In the genomic region with DNA sequence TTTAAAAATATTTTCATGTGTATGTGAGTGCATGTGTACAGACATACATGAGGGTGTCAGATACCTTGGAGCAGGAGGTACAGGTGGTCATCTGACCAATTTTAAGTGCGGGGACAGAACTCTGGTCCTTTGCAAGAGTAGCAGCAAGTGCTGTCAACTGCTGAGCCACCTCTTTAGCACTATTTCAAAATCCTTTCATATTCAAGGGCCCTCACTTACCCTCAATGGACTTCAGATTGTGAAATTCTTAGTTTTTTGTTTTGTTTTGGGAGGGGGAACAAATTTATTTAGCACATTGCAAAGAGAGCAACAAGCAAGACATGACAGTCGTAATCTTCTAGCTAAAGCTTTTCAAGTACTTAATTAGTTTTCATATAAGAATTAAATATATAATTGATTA, we compare ENCODE assay signal across 35 mouse cellular contexts.
"Had no signal": no experiment of that assay in that cellular context is flagged by ENCODE, and none has a peak within 500 bp of the region (broad histone marks: within the 10 kb centered on the region; RNA-seq: fewer than 3 reads in every experiment).

No protein-coding gene starts in this region.

- ATAC-seq: hindbrain, embryonic 16.5 days; hindbrain, postnatal 0 days; inflammation-experienced regulatory T-cells, adult 6 months; intestine, embryonic 15.5 days; intestine, embryonic 16.5 days; intestine, postnatal 0 days had no signal

- H3K27ac ChIP-seq: heart, adult 2 months; heart, embryonic 10.5 days; heart, embryonic 13.5 days; heart, embryonic 15.5 days; hindbrain, embryonic 10.5 days; hindbrain, embryonic 12.5 days; hindbrain, embryonic 13.5 days; hindbrain, embryonic 14.5 days; hindbrain, embryonic 15.5 days; hindbrain, postnatal 0 days; intestine, embryonic 15.5 days; kidney, embryonic 15.5 days; kidney, postnatal 0 days; layer of hippocampus, adult 2 months had no signal

- H3K4me3 ChIP-seq: heart, adult 2 months; heart, embryonic 10.5 days; heart, embryonic 12.5 days; heart, embryonic 13.5 days; heart, embryonic 15.5 days; hindbrain, embryonic 10.5 days; hindbrain, embryonic 12.5 days; hindbrain, embryonic 13.5 days; hindbrain, embryonic 15.5 days; intestine, embryonic 15.5 days; kidney, embryonic 15.5 days; layer of hippocampus, adult 2 months had no signal

- H3K27me3 ChIP-seq: heart, embryonic 12.5 days; heart, embryonic 13.5 days; heart, embryonic 15.5 days; hindbrain, embryonic 12.5 days; hindbrain, embryonic 13.5 days; hindbrain, embryonic 15.5 days; intestine, embryonic 15.5 days; kidney, embryonic 15.5 days had no signal

- DNase-seq: heart, adult 2 months; heart, postnatal 10 days; heart, postnatal 14 days; heart, postnatal 36 days; heart, postnatal 4 days; kidney, adult 11 months; kidney, adult 18-20 months; kidney, adult 2 months; kidney, adult 8-10 months; kidney, adult 9 months; kidney, postnatal 10 days; kidney, postnatal 14 days; kidney, postnatal 25 days; kidney, postnatal 36 days; kidney, postnatal 4 days; layer of hippocampus, adult 9-11 months had no signal

- H3K4me1 ChIP-seq: heart, embryonic 10.5 days; hindbrain, embryonic 10.5 days; kidney, embryonic 15.5 days had no signal

- H3K4me2 ChIP-seq: heart, embryonic 11.5 days; heart, embryonic 12.5 days; heart, embryonic 13.5 days; heart, embryonic 15.5 days; hindbrain, embryonic 12.5 days; hindbrain, embryonic 13.5 days; hindbrain, embryonic 14.5 days; hindbrain, embryonic 15.5 days; intestine, embryonic 15.5 days; kidney, embryonic 15.5 days had no signal

- H3K9ac ChIP-seq: heart, embryonic 12.5 days; heart, embryonic 13.5 days; heart, embryonic 15.5 days; hindbrain, embryonic 12.5 days; hindbrain, embryonic 13.5 days; hindbrain, embryonic 14.5 days; hindbrain, embryonic 15.5 days; intestine, embryonic 15.5 days; kidney, embryonic 15.5 days had no signal

- H3K36me3 ChIP-seq: heart, embryonic 10.5 days; heart, embryonic 12.5 days; heart, embryonic 13.5 days; heart, embryonic 15.5 days; hindbrain, embryonic 10.5 days; hindbrain, embryonic 12.5 days; hindbrain, embryonic 13.5 days; hindbrain, embryonic 15.5 days; intestine, embryonic 15.5 days; kidney, embryonic 15.5 days had no signal

- H3K9me3 ChIP-seq: heart, embryonic 10.5 days; heart, embryonic 12.5 days; heart, embryonic 13.5 days; heart, embryonic 15.5 days; hindbrain, embryonic 10.5 days; hindbrain, embryonic 12.5 days; hindbrain, embryonic 13.5 days; hindbrain, embryonic 15.5 days; intestine, embryonic 15.5 days; kidney, embryonic 15.5 days had no signal
